Mouse (Mus musculus): ENCODE data around the gene Ifrd2.

DNA sequence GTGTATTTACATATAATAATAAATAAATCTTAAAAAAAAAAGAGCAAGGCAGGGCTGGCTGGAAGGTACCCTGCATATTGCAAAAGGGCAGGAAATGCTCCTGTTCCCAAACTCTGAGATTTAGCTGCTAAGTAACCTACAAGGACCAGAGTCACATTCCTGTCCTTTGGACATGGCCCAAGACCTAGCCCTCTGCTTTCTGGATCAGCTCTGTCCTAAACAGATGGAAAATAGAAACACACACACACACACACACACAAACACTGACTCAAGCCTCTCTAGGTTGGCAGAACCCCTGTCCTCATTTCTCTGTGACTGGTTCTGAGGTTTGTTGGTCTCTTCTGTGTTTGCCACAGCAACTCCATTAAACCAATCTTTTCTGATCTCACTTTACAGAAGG, 33.5 kb downstream of the Ifrd2 start:
- TF ChIP-seq CTCF (IDR thresholded peaks at IDR 0.05; ENCODE audit: control insufficient read depth, insufficient read depth, insufficient replicate concordance, low read depth, low read length) (no peak), POLR2A (IDR thresholded peaks at IDR 0.05; ENCODE audit: control insufficient read depth, low read depth, low read length) (no peak)

Measured in testis, adult 2 months (tissue).